Mouse (Mus musculus): ENCODE data around the gene Dock9. TPM values are rescaled to one million over a fixed set of nuclear protein-coding genes. Genes with fewer than 3 reads are reported as not detected.

Dock9 gene
- polyA plus RNA-seq, 1 experiment from 2014 or later, result 11.2 TPM

- DNase-seq (no peak), ATAC-seq (ENCODE audit: low FRiP score, low TSS enrichment) (no peak)
- Histone ChIP-seq H3K4me3 (replicated peaks; ENCODE audit: low read depth, low read length) (no peak overlapping the region), H3K36me3 (ENCODE audit: control insufficient read depth, insufficient read depth, low read length) (no peaks in the 10 kb centered on the region), H3K27ac (replicated peaks; ENCODE audit: low read depth, low read length) (no peak overlapping the region), H3K4me1 (ENCODE audit: control insufficient read depth, insufficient read depth, low read length) (no peaks in the 10 kb centered on the region), H3K9ac (replicated peaks; ENCODE audit: low read length) (no peak overlapping the region), H3K27me3 (ENCODE audit: control insufficient read depth, insufficient read depth, low read length) (no peaks in the 10 kb centered on the region), H3K9me3 (ENCODE audit: control insufficient read depth, low read length) (no peaks in the 10 kb centered on the region), H3K4me2 (ENCODE audit: low read length) (no peak overlapping the region)
- 83% methylated on average over 6 of the region's 6 CpGs for WGBS
These were observed 183.0 kb downstream of the Dock9 start for GRCm38 (mm10) chr14:121614461-121615170.

GRCm38 (mm10) chr14:121613490-121613889 is 184.1 kb downstream of the Dock9 start:
- no peak overlapping the region for H3K4me3 ChIP-seq (replicated peaks; ENCODE audit: low read depth, low read length)
- H3K9ac ChIP-seq (replicated peaks; ENCODE audit: low read length), result no peak overlapping the region
- DNase-seq, result no peak
- WGBS, result 77% methylated on average over 3 of the region's 3 CpGs
- no peak overlapping the region for H3K27ac ChIP-seq (replicated peaks; ENCODE audit: low read depth, low read length)
- H3K4me1 ChIP-seq (ENCODE audit: control insufficient read depth, insufficient read depth, low read length), result no peaks in the 10 kb centered on the region
- no peak for ATAC-seq (ENCODE audit: low FRiP score, low TSS enrichment)
- no peaks in the 10 kb centered on the region for H3K27me3 ChIP-seq (ENCODE audit: control insufficient read depth, insufficient read depth, low read length)
- H3K36me3 ChIP-seq (ENCODE audit: control insufficient read depth, insufficient read depth, low read length), result no peaks in the 10 kb centered on the region
- H3K9me3 ChIP-seq (ENCODE audit: control insufficient read depth, low read length), result no peaks in the 10 kb centered on the region
- H3K4me2 ChIP-seq (ENCODE audit: low read length), result no peak overlapping the region

- no peak overlapping the region for H3K27ac ChIP-seq (replicated peaks; ENCODE audit: low read depth, low read length)
- ATAC-seq (ENCODE audit: low FRiP score, low TSS enrichment) (no peak), DNase-seq (no peak)
- H3K27me3 ChIP-seq (ENCODE audit: control insufficient read depth, insufficient read depth, low read length), result no peaks in the 10 kb centered on the region
- no peaks in the 10 kb centered on the region for H3K9me3 ChIP-seq (ENCODE audit: control insufficient read depth, low read length)
- H3K36me3 ChIP-seq (ENCODE audit: control insufficient read depth, insufficient read depth, low read length), result no peaks in the 10 kb centered on the region
- H3K9ac ChIP-seq (replicated peaks; ENCODE audit: low read length), result no peak overlapping the region
- no peak overlapping the region for H3K4me2 ChIP-seq (ENCODE audit: low read length)
- no peak overlapping the region for H3K4me3 ChIP-seq (replicated peaks; ENCODE audit: low read depth, low read length)
- no peaks in the 10 kb centered on the region for H3K4me1 ChIP-seq (ENCODE audit: control insufficient read depth, insufficient read depth, low read length)
- WGBS, result 91% methylated on average over 4 of the region's 4 CpGs
These were observed 184.7 kb downstream of the Dock9 start for GRCm38 (mm10) chr14:121612926-121613325.

- no peak overlapping the region for H3K9ac ChIP-seq (replicated peaks; ENCODE audit: low read length)
- no peak for DNase-seq
- WGBS, result 82% methylated on average over 4 of the region's 4 CpGs
- H3K27ac ChIP-seq (replicated peaks; ENCODE audit: low read depth, low read length), result no peak overlapping the region
- H3K9me3 ChIP-seq (ENCODE audit: control insufficient read depth, low read length), result no peaks in the 10 kb centered on the region
- H3K4me2 ChIP-seq (ENCODE audit: low read length), result no peak overlapping the region
- no peak overlapping the region for H3K4me3 ChIP-seq (replicated peaks; ENCODE audit: low read depth, low read length)
- no peak for ATAC-seq (ENCODE audit: low FRiP score, low TSS enrichment)
- no peaks in the 10 kb centered on the region for H3K36me3 ChIP-seq (ENCODE audit: control insufficient read depth, insufficient read depth, low read length)
- H3K27me3 ChIP-seq (ENCODE audit: control insufficient read depth, insufficient read depth, low read length), result no peaks in the 10 kb centered on the region
- no peaks in the 10 kb centered on the region for H3K4me1 ChIP-seq (ENCODE audit: control insufficient read depth, insufficient read depth, low read length)
These were observed 186.1 kb downstream of the Dock9 start for GRCm38 (mm10) chr14:121611533-121611932.

- no peaks in the 10 kb centered on the region for H3K36me3 ChIP-seq (ENCODE audit: control insufficient read depth, insufficient read depth, low read length)
- no peak for ATAC-seq (ENCODE audit: low FRiP score, low TSS enrichment)
- no peak overlapping the region for H3K27ac ChIP-seq (replicated peaks; ENCODE audit: low read depth, low read length)
- DNase-seq, result no peak
- H3K9me3 ChIP-seq (ENCODE audit: control insufficient read depth, low read length), result no peaks in the 10 kb centered on the region
- no peaks in the 10 kb centered on the region for H3K4me1 ChIP-seq (ENCODE audit: control insufficient read depth, insufficient read depth, low read length)
- 92% methylated on average over 4 of the region's 4 CpGs for WGBS
- H3K27me3 ChIP-seq (ENCODE audit: control insufficient read depth, insufficient read depth, low read length), result no peaks in the 10 kb centered on the region
- H3K9ac ChIP-seq (replicated peaks; ENCODE audit: low read length), result no peak overlapping the region
- no peak overlapping the region for H3K4me2 ChIP-seq (ENCODE audit: low read length)
- no peak overlapping the region for H3K4me3 ChIP-seq (replicated peaks; ENCODE audit: low read depth, low read length)
These were observed 186.5 kb downstream of the Dock9 start for GRCm38 (mm10) chr14:121611098-121611497.

GRCm38 (mm10) chr14:121608522-121608921 is 189.1 kb downstream of the Dock9 start:
- Histone ChIP-seq H3K9ac (replicated peaks; ENCODE audit: low read length) (no peak overlapping the region), H3K4me1 (ENCODE audit: control insufficient read depth, insufficient read depth, low read length) (no peaks in the 10 kb centered on the region), H3K9me3 (ENCODE audit: control insufficient read depth, low read length) (no peaks in the 10 kb centered on the region), H3K4me3 (replicated peaks; ENCODE audit: low read depth, low read length) (no peak overlapping the region), H3K27me3 (ENCODE audit: control insufficient read depth, insufficient read depth, low read length) (no peaks in the 10 kb centered on the region), H3K36me3 (ENCODE audit: control insufficient read depth, insufficient read depth, low read length) (no peaks in the 10 kb centered on the region), H3K27ac (replicated peaks; ENCODE audit: low read depth, low read length) (no peak overlapping the region), H3K4me2 (ENCODE audit: low read length) (no peak overlapping the region)
- ATAC-seq (ENCODE audit: low FRiP score, low TSS enrichment) (no peak), DNase-seq (no peak)
- WGBS, result 14% methylated on average over 5 of the region's 5 CpGs

- WGBS, result 89% methylated on average over 7 of the region's 7 CpGs
- no peak for ATAC-seq (ENCODE audit: low FRiP score, low TSS enrichment)
- H3K36me3 ChIP-seq (ENCODE audit: control insufficient read depth, insufficient read depth, low read length), result no peaks in the 10 kb centered on the region
These were observed 191.2 kb downstream of the Dock9 start for GRCm38 (mm10) chr14:121606433-121606832.

GRCm38 (mm10) chr14:121605260-121605659 is 192.4 kb downstream of the Dock9 start:
- Histone ChIP-seq H3K9ac (replicated peaks; ENCODE audit: low read length) (no peak overlapping the region), H3K4me2 (ENCODE audit: low read length) (no peak overlapping the region), H3K36me3 (ENCODE audit: control insufficient read depth, insufficient read depth, low read length) (no peaks in the 10 kb centered on the region), H3K27ac (replicated peaks; ENCODE audit: low read depth, low read length) (no peak overlapping the region), H3K27me3 (ENCODE audit: control insufficient read depth, insufficient read depth, low read length) (no peaks in the 10 kb centered on the region), H3K4me3 (replicated peaks; ENCODE audit: low read depth, low read length) (no peak overlapping the region), H3K4me1 (ENCODE audit: control insufficient read depth, insufficient read depth, low read length) (no peaks in the 10 kb centered on the region), H3K9me3 (ENCODE audit: control insufficient read depth, low read length) (no peaks in the 10 kb centered on the region)
- 77% methylated on average over 7 of the region's 7 CpGs for WGBS
- ATAC-seq (ENCODE audit: low FRiP score, low TSS enrichment) (no peak), DNase-seq (no peak)

More at GRCm38 (mm10) chr14:121606433-121606832, 191.2 kb downstream of the Dock9 start:
- Histone ChIP-seq H3K4me3 (replicated peaks; ENCODE audit: low read depth, low read length) (no peak overlapping the region), H3K4me2 (ENCODE audit: low read length) (no peak overlapping the region), H3K4me1 (ENCODE audit: control insufficient read depth, insufficient read depth, low read length) (no peaks in the 10 kb centered on the region), H3K9ac (replicated peaks; ENCODE audit: low read length) (no peak overlapping the region), H3K27ac (replicated peaks; ENCODE audit: low read depth, low read length) (no peak overlapping the region), H3K27me3 (ENCODE audit: control insufficient read depth, insufficient read depth, low read length) (no peaks in the 10 kb centered on the region), H3K9me3 (ENCODE audit: control insufficient read depth, low read length) (no peaks in the 10 kb centered on the region)
- DNase-seq, result no peak

GRCm38 (mm10) chr14:121604565-121604964 is 193.1 kb downstream of the Dock9 start:
- Histone ChIP-seq H3K27me3 (ENCODE audit: control insufficient read depth, insufficient read depth, low read length) (no peaks in the 10 kb centered on the region), H3K4me1 (ENCODE audit: control insufficient read depth, insufficient read depth, low read length) (no peaks in the 10 kb centered on the region), H3K4me2 (ENCODE audit: low read length) (no peak overlapping the region), H3K9me3 (ENCODE audit: control insufficient read depth, low read length) (no peaks in the 10 kb centered on the region), H3K4me3 (replicated peaks; ENCODE audit: low read depth, low read length) (no peak overlapping the region), H3K36me3 (ENCODE audit: control insufficient read depth, insufficient read depth, low read length) (no peaks in the 10 kb centered on the region), H3K9ac (replicated peaks; ENCODE audit: low read length) (no peak overlapping the region), H3K27ac (replicated peaks; ENCODE audit: low read depth, low read length) (no peak overlapping the region)
- 75% methylated on average over 4 of the region's 4 CpGs for WGBS
- ATAC-seq (ENCODE audit: low FRiP score, low TSS enrichment) (no peak), DNase-seq (no peak)

All from midbrain, embryonic 14.5 days (tissue).